Mouse (Mus musculus): Measurements from ENCODE around the gene Exosc10.

- TF ChIP-seq POLR2A (IDR thresholded peaks at IDR 0.05; ENCODE audit: extremely low read depth, insufficient read depth, low read length) (no peak), CTCF (IDR thresholded peaks at IDR 0.05; ENCODE audit: low read depth, low read length) (no peak)
Measured at GRCm38 (mm10) chr4:148604141-148604540, 45.9 kb downstream of the Exosc10 start.
